Mouse (Mus musculus) kidney, adult 9 months (tissue): ENCODE results near the gene Shtn1.

Experiments used
- DNase-seq: peaks from one replicate; pipeline ENCODE4 v3.0.0; 2022

Gene Shtn1

DNA sequence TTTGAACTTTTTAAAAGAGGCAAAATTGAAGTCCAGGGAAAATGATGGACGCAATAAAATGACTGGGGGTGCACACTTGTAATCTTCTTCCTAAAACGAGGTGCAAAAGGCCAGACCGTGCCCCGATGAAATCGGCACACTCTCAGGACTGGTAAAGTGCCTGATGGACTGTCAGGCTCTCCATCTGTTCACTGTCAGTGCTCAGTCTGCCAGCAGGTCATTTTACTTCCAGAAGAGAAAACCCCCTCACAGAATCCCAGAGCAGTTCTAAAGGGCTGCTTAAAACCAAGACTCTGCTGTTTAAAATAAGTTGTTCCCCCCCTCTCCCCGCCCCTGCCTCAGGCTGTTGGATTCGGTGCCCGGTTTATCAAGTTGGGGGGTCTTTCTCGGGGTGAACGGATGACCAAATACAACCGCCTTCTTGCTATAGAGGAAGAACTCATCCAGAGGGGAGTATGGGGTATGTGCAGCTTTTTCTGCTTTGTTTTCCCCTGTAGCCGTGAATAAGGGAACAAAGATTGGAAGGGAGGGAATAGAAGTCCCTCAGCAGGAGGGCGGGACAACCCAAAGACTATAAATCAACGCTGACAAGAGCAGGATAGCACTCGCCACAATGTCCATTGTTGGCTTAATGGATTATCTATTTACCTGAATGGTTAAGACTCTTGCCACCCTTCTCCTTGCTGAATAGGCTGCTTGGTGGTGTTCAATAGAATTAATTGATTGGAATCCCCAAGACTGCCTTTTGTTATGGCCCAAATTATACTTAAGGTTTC, 107.0 kb downstream of the Shtn1 start:
- DNase-seq: no peak

DNA sequence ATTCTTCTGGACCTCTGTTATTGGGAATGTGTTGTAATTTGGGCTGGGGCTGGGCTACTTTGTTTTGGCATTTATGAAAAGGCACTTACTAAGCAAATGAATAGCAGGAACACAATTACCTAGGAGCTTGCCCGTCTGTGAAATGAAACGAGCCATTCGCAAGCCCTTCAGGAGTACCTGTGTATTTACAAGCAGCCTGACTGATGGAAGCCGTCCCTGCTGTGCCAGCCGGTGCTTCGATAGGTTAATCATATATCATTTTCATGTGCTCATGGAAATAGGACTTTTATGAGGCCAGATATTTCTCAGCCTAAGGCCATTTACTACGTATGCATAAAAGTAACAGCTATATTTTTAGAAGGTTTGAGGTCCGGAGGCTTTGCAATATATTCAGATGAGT, 112.9 kb downstream of the Shtn1 start:
- no peak for DNase-seq

DNA sequence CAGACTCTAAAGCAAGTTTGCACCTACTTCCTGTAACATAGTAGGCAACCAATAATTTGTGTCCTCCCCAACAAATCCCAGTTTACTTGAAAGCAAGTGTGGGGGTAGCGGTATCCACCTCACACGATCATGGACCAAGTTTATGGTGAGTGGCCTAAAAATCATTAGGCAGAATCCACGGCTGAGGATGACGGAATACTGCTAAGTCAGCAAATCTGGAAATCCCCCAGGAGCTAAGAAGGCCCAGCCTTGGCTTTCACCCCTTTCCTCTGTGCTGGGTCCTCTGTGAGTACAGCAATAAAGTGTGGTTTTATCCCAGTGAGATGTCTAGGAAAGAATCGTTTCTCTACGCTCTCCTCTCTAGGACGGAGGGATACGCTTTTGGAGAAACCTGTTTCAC, 121.1 kb downstream of the Shtn1 start:
- DNase-seq: no peak

DNA sequence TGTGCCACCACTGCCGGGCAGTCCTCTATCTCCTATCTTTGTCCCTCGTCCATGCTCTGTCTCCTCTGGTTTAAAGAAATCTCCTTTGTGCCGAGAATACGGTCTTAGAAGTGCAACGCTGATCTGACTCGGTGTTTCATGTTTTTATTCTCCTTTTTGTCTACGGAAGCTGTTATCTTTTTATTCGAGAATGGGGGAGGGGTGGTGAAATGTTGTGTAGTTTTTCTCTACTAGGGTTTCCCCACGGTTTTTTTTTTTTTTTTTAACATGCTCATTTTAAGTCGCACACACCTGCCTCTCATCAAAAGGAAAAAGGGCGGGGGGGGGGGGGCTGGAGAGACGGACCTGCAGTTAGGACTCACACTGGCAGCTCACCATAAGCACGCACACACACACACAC, 123.7 kb downstream of the Shtn1 start:
- DNase-seq: no peak

DNA sequence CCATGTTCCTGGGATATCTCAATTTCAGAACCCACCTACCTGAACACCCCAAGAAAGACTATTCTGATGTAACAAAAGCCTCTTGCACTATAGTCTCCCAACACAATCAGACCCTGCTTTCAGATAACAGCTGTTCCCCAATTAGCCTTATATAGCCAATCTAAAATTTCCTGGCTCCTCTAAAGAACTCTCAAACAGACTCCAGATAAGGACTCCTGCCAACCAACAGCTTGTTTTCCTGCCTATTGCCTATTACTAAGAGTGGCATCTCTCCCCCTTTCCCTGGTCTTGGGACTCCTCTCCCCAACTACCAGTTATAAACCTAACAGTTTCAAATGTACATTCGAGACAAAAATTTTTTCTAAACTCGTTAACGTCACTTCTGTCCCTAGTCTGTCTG, 124.4 kb downstream of the Shtn1 start:
- no peak for DNase-seq

DNA sequence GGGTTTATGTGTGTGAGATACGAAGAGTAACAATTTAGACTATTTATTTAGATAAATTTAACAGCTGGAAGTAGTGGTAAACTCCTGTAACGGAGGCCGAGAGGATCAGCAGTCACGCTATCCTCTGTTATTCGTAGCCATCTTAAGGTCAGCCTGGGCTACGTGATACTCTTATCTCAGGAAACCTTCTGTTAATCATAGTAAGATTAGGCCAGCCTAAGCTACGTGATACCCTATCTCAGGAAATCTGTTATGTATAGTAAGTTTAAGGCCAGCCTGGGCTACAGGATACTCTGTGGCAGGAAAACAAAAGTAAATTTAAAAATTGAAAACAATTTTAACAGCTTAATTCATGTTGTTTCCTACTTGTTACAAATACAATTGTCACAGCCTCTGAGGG, 129.9 kb downstream of the Shtn1 start:
- DNase-seq: no peak

DNA sequence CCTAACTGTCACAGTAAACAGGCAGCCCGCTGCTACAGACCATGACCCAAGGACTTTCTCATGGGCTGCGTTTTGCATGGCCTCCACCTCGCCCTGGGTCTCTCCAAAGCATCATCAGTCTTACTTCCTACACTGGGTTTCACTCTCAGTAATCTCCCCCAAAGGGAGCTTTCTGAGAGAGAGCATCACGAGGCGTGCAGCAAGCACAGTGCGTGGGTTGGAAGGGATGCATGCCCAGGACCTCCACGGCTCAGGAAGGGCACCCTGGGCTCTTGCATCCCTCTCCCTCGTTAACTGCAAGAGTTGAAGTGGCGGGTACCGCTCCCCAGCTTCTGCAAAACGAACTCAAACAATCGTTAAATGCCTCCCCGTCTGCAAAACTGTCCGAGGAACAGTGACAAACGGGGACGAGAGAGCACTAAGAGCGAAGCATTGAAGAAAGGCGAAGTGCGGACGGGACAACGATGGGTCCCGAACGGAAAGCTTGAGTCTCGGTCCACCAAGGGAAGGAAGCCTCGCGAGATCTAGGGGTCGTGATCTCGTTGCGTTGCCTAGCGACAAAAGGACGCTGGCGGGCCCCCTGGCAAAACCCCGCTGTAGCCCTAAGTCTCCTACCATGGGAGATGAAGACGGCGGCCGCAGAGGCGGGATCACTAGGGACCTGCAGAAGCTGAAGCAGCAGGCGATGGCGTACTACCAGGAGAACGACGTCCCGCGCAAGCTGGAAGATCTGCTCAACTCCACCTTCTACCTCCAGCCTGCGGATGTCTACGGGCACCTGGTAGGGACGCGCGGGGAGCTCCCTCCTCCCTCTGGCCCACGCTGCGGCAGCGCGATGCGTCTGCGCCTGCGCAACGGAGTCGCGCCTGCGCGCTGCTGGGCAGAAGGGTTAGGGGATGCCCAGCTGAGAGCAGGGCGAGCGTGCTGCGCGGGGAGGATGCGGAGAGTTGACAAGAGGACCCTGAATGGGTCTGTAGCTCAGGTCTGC, 132.8 kb downstream of the Shtn1 start, which contains the start of the genes Eno4 and Hspa12a:
Eno4 (plus strand) TSS at position 585 of the 988 bp plus-strand sequence.
Hspa12a (minus strand) TSS at position 814 of the 988 bp plus-strand sequence.
- peak; percentile 97 for DNase-seq

DNA sequence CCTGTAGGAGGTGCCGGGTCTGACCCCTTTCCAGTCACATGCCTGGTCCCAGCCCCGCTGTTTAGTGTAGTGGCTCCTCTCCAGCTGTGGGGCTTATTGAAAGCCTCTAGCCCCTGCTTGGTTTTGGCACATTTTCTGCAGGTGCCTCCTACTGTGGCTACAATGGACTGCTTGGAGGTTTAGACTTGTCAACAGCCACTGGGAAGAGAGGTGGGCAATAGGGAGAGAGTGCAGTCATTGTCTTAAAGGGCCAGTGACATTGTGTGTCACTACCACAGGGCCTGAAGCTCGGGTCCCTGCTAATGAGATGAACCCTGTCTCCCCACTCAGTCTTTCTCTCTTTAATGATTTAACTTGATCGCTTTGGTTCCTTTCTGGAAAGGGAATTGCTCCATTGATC, 142.8 kb downstream of the Shtn1 start:
- no peak for DNase-seq

DNA sequence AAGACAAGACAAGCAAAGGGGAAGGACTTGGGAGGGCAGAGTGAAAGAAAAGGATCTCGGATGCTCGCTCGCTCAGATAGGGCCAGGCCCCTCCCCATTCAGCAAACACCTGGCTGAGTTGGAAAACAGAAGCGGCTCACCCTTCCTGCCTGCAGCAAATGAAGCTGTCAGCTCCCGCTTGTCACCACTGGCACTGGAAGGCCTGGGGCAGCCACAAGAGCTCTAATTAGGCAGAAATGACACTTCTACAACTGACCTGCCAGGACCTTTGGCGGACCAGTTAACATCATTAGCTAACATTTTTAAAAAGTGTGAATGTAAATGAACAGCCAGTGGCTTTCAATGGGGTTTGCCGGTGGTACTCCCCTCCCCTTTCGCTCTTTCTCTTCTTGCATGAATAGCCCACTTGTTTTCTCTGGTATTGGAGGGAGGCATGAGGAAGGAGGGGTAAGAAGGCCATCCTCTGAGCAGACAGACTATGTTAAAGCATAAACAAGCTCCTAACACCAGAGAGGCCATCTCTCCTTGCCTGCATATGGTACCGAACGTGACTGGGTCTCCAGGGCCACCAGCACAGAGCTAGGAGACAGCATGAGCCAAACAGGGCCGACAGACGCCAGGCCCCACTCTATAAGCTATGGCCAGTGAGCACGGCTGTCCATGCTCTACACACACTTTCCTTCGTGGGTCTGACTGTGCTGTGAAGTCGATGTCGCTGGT, 144.7 kb downstream of the Shtn1 start:
- DNase-seq: no peak
